Mouse (Mus musculus) kidney, adult 8-10 months (tissue): ENCODE data around the gene Fam13a.

Experiments used
- DNase-seq, 2 experiments: peaks; one replicate each; pipeline ENCODE4 v3.0.0; 2022

Gene Fam13a

DNA sequence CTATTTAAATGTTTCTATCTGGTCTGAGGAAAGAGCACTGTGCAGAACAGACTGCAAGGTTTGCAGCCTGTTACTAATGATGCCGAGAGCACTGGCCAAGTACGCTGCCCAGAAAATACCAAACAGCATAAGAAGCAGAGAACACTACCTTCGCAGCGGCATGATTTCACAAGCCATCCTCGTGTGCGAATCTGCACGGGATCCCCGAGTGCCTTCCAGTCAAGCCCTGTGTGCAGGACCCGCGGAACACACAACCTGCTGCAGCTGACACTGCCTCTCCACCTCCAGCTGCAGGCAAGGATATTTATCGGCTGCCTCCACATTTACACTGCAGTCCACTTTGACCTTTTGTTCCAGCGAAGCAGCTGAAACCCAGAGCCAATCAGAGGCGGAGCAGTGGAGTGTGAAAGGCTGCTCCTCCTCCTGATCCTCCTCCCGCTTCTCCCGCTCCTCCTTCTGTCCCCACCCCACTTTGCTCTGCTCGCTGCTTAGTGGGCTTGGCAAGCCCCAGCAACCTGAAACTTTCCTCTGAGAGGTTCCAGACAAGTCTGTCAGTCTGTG, at the start of gene Fam13a:
TSS of gene Fam13a (minus strand) at position 386 of the 561 bp plus-strand sequence.
- peak; percentile 91 to 96 for DNase-seq

DNA sequence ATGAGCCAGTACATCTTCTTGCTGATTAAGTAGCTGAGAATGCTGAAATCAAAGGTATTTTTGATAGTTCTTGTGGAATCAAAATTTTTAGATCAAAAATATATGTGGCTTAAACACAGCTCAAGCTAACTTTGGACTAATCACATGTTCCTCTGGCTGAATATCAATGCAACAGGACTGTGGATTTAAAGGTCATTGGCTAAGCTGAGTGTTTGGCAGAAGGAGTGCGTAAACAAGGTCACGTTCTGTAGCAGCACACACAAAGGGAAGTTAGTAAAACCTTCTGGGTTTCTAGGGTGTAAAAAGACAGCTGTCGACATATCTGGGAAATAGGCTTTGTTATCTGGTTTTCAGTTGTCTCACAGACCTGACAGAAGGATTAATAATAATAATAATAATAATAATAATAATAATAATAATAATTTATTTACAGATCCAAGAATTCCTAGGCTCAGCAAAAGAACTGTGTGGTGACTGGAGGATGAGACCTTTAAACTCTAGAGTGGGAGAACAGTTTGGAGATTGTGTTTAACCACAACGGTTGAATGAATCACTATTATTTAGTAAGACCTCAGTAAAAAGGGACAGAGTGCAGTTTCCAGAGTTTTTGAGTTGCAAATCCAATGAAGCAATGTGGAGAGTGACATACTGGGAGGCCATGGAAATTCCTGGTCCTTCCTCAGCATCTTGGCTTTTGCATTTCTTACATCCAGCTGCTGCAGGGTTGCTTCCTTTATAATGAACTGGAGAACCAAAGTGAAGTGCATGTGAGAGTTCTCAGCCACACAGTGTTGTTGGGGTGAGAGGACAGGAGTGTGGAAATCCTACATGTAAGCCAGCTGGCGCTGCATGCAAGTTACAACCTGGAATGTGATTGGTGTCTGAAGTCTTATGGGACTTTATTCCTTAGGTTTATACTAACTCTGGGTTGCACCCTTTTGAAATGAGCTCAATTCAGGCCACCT, 48.0 kb upstream of the Fam13a start:
- DNase-seq = peak; percentile 33 to 71

DNA sequence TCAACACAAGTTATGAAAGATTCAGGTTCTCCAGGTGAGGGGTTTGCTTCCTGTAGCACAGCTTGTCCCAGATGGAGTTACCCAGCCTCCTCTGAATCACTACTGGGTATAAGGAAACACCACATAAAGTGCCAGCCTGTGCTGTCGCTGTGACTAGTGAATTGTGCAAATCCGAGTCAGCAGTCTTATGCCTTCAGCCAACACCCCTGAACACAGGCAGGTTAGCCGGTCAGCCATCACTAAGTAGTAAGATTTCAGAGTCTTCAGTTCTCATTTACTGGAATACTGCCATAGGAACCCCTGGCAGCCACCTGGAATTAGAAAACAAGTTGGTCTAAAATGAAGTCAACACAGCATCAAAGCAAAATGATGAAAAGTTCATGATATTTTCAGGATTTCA, 47.3 kb upstream of the Fam13a start:
- peak; percentile 44 to 49 for DNase-seq

DNA sequence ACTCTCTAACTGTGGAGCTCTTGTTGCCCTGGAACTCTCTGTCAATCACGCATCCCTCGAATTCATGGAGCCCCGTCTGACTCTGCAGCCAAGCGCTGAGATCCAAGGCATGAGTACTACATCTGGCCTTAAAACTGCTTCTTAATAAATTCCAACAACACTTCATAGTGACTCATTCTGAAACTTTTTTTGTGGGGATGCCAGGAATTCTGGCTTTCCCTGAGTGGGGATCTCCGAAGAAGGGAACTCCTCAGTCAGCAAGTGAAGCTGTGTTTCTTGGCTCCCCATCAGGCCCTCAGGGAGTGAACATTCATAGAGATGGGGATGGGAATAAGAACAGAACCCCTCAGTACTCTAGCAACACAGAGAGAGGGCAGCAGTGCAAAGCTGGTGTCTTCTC, 43.8 kb upstream of the Fam13a start:
- no peak for DNase-seq

DNA sequence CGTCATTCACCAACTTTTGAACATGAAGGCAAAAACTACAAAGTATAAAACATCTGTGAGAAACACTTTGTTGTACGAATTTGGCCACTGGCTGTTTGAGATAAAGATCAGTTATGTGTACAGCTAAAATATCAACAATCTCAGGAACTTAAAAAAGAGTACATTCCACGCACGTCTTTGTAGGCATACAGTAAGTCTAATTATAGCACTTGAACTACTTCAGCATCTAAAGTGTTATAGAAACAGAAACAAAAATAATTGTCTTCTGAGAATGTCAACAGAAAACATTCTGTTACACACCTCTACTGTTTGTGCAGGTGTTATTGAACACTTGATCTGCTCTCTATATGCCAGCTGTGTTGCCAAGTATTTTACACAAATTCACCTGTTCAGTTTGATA, 40.1 kb upstream of the Fam13a start:
- no peak for DNase-seq

DNA sequence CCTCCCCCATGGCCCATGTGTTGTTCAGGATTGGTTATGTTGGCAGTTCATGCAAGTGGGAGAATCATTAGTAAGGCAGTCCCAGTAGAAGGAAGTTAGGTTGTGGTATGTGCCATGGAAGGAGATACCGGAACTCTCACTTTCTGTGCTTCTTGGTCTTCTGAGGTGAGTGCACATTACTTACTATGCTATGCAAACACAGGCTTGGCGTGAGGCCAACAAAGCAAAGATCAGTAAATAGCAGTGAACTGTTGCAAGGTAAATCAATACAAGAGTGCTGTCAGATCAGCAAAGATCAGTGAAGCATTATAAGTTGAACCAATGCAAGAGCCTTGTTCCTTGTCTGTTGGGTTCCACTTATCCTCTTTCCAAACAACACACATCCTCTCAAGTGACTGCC, 28.9 kb upstream of the Fam13a start:
- DNase-seq = peak; percentile 62 to 69

DNA sequence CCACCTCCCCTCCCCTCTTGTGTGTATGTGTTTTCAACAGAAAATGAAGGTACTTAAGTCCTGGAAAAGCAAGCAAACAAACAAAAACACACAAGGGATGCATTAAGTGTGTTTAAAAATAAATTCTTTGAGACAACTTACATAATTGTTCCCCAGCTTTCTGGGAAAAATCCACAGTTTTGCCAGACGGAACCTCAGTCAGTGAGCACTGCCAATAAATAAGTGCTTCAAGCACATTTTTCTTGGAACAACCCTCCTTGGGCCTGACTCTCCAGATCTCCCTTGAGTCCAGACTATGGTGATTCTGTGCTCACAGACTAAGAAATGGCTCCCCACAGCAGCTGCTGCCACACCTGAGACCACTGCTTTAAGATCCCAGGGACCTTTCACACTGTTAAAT, 15.4 kb upstream of the Fam13a start:
- no peak for DNase-seq

DNA sequence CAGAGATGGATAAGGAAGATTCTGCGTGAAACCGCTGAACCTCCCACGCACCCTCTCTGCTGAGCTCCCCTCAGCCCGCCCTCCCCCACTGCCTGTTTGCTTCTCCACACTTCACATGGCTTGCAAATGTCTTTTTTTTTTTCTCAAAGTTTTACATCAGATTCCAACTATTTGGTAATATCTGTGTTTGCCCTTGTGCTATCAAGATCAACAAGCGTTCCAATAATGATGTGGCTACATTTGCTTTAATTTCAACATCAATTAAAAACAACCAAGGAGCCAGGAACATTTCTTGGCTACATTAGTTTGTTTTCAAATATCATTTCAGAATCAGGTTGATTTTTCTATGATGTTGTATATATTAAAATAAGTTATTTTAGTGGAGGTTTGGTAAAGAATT, 8.4 kb upstream of the Fam13a start:
- no peak for DNase-seq

DNA sequence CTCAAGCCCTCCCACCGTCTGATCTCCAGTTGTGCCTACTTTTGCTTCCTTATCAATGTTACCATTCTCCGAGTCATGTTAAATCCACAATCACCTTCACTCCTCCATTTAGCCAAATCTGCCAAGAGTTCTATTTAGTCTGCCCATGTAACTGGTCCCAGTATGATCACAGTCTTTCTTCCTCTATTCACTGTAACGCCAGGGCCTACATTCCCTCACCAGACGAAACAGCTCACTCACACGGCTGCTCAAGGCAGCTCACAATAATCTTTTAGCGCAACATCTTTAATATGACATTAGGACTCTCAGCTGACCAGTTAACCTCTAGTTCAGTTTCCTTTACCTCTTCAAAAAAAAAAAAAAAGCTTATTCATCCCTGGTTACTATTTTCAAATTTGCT, 7.2 kb upstream of the Fam13a start:
- DNase-seq = no peak

DNA sequence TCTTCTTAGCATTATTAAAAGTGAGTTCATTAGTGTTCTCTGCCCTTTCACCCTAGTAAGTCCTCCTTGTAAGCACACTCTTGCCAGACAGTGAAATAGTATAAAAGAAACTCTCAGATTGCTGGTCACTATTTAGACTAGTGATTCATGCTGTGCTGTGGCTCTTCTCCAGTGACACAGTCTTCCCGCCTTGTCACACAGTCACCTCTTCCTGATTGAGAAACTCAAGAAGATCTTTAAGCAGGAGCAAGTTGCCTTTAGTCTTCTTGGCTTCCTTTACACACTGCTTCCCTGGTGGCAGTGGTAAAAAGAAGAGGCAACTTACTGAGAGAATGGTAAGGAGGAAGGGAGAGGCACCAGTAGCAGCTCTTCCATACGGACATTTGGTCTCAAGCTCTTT, 6.3 kb upstream of the Fam13a start:
- no peak for DNase-seq

DNA sequence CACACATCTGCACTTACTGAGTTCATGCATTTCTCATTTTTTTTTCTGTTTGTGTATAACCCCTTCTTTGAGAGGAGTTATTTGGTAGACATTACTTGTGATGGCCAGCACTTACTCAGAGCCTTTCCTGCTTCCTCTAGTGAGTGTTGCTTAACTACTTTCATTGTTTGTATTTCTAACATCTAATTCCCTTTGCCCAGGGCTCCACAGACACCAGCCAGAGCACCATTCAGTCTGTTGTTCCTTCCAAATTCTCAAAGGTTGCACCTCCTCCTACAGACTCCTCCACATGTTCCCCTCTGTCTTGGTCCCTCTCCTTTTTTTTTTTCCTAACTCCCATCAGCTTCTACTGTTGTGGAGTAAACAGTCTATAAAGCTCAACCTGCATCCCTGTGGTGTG, 5.7 kb upstream of the Fam13a start:
- DNase-seq = no peak

DNA sequence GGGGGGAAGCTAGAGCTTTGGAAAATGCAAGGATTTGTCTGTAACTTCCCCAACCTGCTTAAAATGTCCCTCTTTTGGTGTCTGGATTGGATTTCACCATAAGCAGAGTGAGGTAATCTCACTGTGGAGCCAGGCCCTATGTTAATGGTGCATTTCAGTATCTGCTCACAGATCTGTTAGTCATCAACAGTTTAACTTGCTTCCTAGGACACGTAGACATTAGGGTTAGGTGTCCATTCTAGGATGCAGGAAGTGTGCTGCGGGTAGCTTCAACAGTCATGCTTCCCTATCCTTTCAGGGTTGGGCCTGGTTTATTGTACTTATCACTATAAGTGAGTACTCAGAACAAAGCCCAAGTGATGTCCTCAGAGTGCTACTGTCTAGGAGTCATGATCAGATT, 4.5 kb upstream of the Fam13a start:
- DNase-seq = no peak

DNA sequence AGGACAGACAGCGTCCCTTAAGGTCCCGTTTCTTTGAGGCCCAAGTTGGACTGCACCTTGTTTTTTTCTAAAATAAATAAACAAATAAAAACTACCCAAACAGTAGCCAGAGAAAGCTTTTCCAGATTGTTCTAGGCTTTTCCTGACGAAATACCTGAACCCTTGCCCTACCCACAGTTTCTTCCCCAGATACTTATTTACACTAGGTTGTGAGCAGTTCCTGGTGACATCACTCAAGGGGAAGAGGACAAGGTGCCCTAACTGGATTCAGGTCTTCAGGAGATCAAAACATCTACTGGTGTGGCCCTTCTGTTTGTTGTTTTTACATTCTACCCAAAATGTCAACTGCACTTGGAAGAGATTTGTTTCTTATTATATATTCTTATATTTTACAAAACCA, 457 bp upstream of the Fam13a start:
- DNase-seq = no peak

DNA sequence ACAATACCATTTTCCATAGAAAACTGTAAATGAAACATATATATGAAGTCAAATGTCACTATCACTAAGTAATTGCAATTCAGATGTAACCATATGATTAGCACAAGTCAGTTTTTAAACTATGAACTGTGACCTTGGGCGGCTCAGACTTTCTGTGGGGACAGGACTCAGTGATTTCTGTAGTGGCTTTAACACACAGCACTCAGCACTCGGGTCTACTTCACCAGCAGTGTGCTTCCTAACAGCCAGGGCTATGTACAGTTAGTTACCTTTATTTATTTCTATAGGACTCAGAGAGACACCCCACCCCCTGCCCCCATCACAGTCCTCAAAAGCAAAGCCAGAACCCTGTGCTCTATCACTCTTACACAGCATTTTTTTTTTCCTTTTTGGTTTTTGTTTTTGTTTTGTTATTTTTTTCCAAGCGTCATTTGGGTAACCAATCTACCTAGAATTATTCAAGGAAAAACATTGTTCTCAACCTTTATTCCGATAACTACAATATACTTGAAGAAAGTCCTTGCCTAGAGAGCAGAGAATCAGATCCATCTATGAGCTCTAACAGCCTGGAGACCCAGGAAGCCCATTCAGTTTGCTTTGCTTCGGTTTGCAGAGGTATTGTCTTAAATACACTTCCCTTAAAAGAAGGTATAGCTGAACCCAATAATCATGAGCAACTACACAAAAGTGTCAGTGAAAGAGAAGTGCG, 740 bp downstream of the Fam13a start:
- DNase-seq = no peak

DNA sequence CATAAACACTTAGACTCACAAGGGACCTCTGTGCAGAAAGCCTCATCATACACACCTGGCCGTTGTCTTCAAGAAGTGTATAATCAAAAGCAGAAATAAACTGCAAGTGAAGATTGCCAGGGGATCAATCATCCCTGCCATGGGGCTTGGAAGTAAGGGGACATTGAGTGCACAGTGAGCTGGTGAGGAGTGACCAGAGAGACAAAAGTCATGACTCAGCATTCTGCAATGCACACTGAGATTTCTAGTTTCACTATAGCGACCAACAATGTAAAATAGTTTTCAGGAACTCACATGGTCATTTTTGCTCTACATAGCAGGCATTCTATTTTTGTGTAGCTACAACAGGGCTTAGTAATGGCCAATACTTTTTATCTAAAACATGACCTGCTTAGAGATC, 1.7 kb downstream of the Fam13a start:
- no peak for DNase-seq

DNA sequence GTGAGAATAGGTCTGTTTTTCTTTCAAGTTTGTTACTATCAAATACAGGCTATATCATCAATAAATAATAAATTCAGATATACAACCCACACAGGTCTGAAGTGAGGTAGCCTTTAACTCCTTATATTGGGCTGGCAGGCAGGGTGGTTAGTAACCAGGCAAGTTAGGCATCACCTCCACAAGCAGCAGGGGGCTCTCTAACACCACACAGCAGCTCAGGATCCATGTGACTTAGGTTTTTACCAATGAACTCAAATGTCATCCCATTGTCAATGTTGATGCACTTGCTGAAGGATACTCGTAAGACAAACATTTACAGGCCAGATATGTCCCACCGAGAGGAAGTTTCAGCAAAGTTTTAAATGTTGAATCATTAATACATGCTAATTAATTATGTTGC, 4.0 kb downstream of the Fam13a start:
- DNase-seq = peak; percentile 56 to 65

DNA sequence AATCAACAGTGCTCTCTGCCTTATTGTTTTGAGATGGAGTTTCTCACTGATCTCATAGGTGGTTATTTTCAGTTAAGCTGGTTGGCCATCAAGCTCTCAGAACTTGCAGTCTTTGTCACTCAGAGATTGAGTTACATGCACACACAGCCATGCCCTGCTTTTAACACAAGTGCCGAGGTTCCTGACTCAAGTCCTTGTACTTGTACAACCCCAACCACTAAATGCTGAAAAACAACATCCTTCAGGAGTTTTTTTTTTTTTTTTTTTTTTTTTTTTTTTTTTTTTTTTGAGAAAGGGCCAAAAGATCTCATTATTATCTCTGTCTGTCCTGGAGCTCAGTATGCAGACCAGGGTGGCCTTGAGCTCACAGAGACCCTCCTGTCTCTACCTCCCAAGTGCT, 4.5 kb downstream of the Fam13a start:
- DNase-seq = no peak

DNA sequence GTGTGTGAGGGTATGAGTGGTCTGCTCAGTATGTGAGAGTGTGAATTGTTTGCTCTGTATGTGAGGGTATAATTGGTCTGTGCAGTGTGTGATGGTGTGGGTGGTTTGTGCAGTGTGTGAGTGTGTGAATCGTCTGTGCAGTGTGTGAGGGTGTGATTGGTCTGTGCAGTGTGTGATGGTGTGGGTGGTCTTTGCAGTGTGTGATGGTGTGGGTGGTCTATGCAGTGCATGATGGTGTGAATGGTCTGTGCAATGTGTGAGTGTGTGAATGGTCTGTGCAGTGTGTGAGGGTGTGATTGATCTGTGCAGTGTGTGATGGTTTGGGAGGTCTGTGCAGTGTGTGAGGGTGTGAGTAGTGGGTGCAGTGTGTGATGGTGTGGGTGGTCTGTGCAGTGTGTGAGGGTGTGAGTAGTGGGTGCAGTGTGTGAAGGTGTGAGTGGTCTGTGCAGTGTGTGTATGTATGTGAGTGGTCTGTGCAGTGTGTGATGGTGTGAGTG, 8.0 kb downstream of the Fam13a start:
- DNase-seq = no peak

DNA sequence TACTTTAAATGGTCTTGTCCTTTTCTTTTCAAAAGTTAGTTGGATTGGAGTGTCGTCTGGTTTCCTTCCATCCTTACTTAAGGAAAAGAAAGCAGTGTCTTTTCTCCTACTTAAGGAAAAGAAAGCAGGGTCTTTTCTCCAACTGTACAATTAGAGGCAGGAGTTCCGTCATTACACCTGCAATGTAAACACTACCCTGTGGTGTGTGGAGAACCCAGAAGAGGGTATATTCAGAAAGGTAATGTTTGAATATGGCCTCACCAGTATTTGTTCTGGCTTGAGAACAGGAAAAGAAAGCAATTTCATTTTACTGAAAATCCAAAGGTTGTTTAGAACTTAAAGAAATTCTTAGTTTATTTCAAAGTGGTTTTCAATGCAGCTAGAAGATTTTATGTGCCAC, 9.6 kb downstream of the Fam13a start:
- DNase-seq = no peak

DNA sequence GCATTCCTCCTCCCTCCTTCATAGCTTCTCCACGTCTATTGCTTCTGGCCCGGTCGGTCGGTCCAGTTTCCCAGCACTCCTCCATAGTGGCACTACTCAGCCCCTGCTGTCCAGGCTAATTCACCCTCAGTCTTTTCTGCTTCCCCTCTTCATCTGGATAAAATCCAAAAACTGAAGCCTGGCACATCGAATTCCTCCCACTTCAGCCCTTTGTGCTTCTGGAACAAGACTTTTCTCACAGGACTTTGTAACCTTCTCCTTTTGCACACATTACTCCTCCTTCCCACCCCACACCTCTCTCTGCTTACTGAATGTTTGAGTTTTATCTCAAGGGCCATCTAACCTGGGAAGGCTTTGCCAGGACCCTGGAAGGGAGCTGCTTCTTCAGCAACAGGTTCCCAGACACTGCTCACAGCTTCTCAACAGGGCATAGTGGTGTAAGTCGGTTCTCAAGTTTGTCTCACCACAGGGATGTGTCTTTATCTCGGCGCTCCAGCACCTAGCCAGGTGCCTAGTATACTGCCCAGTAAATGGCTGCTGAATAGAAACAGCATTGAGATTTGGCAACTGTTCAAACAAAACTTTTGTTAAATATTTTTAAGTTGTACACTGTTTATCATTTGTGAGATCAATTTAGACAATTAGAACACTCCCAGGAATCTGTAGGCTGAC, 10.1 kb downstream of the Fam13a start:
- DNase-seq = peak; percentile 39 to 74

DNA sequence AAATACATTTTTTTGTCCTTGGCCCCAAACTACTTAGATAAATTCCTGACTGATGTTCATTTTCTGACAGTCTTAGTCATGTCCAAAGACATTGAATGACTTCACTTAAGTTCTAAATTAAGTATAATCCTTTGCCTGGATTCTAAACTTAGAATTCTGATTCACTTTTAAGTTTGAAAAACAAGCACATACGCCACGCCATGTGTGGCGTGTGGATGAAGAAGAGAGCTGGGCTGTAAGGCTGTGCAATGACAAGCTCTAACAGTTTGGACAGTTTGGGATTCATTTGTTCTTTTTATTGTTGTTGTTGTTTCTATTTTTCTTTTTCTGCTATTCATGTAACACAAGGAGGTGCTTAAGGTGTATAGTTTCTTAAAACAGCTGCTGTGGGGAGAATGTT, 13.6 kb downstream of the Fam13a start:
- no peak for DNase-seq

DNA sequence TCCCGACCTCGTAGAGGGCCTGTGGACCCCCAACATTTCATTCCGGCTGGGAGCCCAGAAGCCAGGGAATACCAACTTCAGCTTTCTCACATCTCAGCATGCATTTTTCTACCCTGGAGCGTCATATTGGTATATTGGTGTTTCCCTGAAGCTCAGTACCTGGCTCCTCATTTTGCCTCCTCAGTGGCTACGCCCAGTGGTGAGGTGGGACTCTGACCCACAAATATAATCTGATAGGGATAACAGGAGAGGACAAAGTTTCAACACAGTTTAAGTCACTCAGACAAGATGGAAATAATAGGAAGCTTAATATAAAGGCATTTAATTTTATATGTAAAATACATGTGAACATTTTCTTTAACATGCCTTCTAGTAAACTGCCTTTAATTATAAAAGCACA, 19.7 kb downstream of the Fam13a start:
- no peak for DNase-seq

DNA sequence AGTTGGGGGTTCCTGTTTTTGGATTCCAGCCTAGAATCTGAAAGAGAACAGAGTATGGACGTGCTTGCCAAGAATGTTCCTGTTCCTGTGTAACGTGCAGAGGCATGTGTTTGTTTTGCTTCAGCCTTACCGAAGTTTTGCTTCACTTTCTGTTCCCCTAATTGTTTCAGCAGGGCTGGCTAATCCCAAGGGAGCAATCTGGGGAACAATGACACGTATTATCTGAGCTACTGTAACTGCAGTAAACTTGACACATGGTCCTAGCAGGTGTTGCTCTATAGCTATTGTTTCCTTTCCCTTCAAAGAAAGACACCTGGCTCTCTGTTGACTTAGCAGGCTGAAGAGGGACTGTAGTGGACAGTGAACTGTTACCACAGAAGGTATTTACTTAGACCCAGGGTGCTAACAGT, 25.3 kb downstream of the Fam13a start:
- peak in 1 of 2 experiments; percentile 24 for DNase-seq
